Mouse (Mus musculus) C2C12 (cell line): ENCODE measurements around the gene Treml1.

Experiments
- CEBPB ChIP-seq: IDR thresholded peaks from one replicate; pipeline ENCODE4 v1.6.1; 2011; ENCODE audit warnings: low read depth, mild to moderate bottlenecking, control low read depth, moderate library complexity
- CTCF ChIP-seq: IDR thresholded peaks from one replicate; pipeline ENCODE4 v1.5.1; 2011; ENCODE audit not compliant: control insufficient read depth, insufficient read depth, insufficient read length
- MAX ChIP-seq: IDR thresholded peaks from one replicate; pipeline ENCODE4 v1.6.1; 2011; ENCODE audit warnings: mild to moderate bottlenecking, control low read depth
- MYOD1 ChIP-seq: IDR thresholded peaks from one replicate; pipeline ENCODE4 v1.6.1; 2011; ENCODE audit warnings: low read depth; ENCODE audit not compliant: control insufficient read depth, insufficient read length

DNA sequence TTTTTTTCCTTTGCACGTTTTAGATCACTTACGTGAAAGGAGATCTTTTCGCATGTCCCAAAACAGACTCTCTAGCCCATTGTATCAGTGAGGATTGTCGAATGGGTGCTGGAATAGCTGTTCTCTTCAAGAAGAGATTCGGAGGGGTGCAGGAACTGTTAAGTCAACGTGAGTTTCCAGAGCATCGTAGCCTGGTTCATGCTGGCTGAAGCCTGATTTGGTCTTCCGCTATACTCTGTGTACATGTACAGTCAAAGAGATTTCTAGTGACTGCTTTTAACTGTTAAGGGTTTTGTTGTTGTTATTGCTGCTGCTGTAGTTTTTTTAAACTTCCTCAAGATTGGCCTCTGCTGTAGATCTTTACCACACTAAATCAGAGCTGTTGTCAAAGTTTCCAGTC, 51.5 kb downstream of the Treml1 start:
- no peak for TF ChIP-seq MYOD1
- no peak for TF ChIP-seq CTCF
- no peak for TF ChIP-seq MAX
- no peak for TF ChIP-seq CEBPB
